Mouse (Mus musculus): ENCODE results near the gene Strada.
"Not testable (repeated sequence)": the region's sequence is repeated elsewhere in the genome, so short reads cannot be mapped to it uniquely, and the experiment has no call there.

The Strada gene

GRCm38 (mm10) chr11:106155761-106156160 lies 46.2 kb downstream of the Strada start:
- no peak for DNase-seq (ENCODE audit: low spot score)

- no peak for DNase-seq (ENCODE audit: low spot score)
Measured at GRCm38 (mm10) chr11:106154770-106155169, 47.2 kb downstream of the Strada start.

GRCm38 (mm10) chr11:106154091-106154490 lies 47.9 kb downstream of the Strada start:
- DNase-seq (ENCODE audit: low spot score): no peak

- DNase-seq (ENCODE audit: low spot score): no peak
Measured at GRCm38 (mm10) chr11:106152132-106152531, 49.8 kb downstream of the Strada start.

- DNase-seq (ENCODE audit: low spot score): peak; percentile 43
Measured at GRCm38 (mm10) chr11:106151219-106151618, 50.7 kb downstream of the Strada start.

GRCm38 (mm10) chr11:106134580-106135528 lies 67.1 kb downstream of the Strada start:
- DNase-seq (ENCODE audit: low spot score): peak; percentile 28

GRCm38 (mm10) chr11:106132516-106132915 lies 69.5 kb downstream of the Strada start:
- DNase-seq (ENCODE audit: low spot score): no peak

- no peak for DNase-seq (ENCODE audit: low spot score)
Measured at GRCm38 (mm10) chr11:106129477-106129876, 72.5 kb downstream of the Strada start.

- not testable (repeated sequence) for DNase-seq (ENCODE audit: low spot score)
Measured at GRCm38 (mm10) chr11:106126727-106127373, 75.1 kb downstream of the Strada start.

- no peak for DNase-seq (ENCODE audit: low spot score)
Measured at GRCm38 (mm10) chr11:106125827-106126226, 76.1 kb downstream of the Strada start.

- DNase-seq (ENCODE audit: low spot score): no peak
Measured at GRCm38 (mm10) chr11:106124784-106125183, 77.2 kb downstream of the Strada start.

- DNase-seq (ENCODE audit: low spot score): no peak
Measured at GRCm38 (mm10) chr11:106122736-106123135, 79.2 kb downstream of the Strada start.

GRCm38 (mm10) chr11:106122221-106122620 lies 79.7 kb downstream of the Strada start:
- DNase-seq (ENCODE audit: low spot score): no peak
